Mouse (Mus musculus): ENCODE measurements around the gene Actc1.

Gene Actc1

GRCm38 (mm10) chr2:114052696-114053598 lies at the start of gene Actc1:
Actc1 (minus strand) TSS chr2:114053548.
- no peak for DNase-seq

DNA sequence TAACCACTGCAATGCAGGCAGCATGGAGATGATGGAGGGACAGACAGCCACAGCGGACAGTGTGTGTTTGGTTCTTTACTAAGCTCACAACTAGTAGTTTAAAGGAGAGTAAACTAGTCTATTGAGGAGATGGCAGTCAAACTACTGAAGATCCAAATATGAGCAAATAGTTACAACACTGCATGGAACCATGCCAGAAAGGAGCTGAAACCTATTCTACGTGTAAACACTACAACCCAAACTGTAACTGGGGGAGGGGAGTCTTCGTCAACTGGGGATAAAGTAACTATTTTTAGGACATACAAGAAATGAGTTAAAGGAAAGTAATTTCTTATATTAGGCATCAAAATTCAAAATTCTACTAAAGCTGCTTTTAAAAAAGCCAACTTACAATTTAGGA lies 49.1 kb upstream of the Actc1 start:
- DNase-seq, result no peak

DNA sequence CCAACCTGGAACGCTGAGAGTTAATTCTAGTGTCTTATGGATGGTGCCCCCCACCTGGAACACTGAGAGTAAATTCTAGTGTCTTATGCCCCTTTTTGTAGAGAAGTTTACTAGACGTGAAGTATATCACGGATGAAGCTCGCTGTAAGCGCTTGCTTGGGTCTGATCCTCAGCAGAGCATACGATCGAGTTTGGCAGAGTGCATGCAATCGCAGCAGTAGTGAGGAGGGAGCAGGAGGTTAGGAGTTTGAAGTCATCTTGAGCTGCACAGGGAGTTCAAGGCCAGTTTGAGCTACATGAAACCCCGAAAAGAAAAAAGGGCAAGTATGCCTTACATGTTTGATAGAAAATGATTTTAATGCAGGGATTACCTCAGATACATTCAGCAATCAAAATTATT lies 47.5 kb upstream of the Actc1 start:
- no peak for DNase-seq

DNA sequence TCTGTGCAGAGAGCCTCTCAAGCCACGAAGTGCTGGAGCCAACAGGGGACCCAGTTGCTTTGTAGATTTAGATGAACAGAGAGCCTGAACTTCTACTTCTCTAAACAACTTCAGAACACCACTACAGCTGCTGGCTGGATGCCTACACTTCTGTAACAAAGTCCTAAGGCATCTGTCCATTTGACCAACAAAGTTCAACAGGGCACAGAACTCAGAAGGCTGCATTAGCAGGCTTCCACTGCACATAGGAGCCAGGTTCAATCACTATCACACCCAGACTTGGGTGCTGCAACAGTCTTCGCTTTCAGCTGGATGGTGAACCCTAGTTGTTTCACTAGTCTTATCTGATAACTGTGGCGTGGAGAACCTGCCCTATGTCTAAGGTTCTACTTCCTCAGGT lies 46.5 kb upstream of the Actc1 start:
- DNase-seq, result no peak

DNA sequence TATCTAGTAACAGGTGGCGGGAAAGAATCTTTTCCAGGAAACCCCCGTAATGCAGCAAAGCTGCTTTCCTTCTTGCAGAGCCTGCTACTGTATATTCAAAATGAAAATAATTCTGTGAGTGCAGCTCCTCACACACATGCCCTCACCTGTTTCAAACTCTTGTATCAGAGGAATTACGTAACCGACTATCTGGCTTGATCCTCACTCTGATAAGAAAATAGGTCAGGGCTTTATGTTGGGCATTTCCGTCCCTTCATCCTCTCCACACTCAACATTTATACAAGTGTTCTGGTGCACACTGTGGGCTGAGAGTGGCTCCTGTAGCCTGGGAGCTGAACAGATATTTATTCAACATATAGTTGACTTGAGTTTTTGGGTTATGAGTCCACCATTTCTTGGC lies 45.8 kb upstream of the Actc1 start:
- DNase-seq, result no peak

GRCm38 (mm10) chr2:114097627-114098026 lies 44.3 kb upstream of the Actc1 start:
- no peak for DNase-seq

DNA sequence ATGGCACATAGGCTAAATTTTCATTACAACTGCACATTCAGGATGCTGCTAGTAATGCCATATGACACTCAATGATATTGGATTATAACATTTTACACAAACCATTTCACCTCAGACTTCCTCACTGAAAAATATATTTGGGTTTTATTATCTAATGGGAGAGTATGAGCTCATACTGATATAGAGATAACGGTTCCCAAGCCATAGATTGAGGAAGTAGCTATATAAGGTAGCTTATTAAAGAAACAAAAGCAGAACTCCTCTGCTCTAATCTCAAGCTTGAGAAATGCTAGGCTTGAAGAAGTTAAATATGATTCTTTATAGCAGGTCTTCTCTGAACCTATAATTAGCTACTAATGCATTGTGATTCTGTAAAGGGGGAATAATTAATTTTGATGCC lies 43.2 kb upstream of the Actc1 start:
- DNase-seq, result no peak

GRCm38 (mm10) chr2:114095348-114095747 lies 42.0 kb upstream of the Actc1 start:
- DNase-seq, result peak; percentile 24

DNA sequence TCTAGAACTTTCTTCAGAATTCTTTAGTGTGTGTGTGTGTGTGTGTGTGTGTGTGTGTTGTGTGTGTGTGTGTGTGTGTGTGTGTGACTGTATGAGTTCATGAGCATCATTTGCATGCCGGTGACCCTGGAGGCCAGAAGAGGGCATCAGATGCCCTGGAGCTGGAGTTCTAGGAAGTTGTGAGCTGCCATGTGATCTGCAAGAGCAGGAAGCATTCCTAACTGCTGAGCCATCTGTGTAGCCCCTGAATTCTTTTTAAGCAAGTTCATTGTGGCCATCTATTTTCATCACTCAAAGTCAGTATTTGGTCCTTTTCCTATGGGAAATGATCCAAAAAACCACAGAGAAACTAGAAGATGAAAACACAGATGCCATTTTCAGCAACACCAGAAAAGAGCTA lies 41.3 kb upstream of the Actc1 start:
- DNase-seq, result no peak

DNA sequence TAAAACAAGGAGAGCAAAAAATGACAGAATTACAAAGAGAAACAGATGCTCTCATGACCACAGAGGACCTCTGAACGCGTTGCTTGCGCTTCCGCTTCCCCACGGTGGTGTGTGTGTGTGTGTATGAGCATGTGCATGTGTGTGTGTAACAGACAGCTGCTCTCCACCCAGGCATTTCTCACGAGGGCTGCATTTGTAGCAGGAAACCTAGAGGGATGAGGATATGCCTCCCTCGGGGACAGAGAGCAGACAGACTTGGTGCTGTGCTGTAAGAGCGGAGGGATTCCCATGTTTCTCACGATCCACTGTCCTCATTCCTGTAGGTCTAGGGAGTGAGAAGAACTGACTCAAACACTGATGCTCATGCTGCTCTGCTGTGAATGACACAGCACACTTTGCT lies 40.2 kb upstream of the Actc1 start:
- DNase-seq, result no peak

- no peak for DNase-seq
These were observed 36.5 kb upstream of the Actc1 start for GRCm38 (mm10) chr2:114089862-114090261.

DNA sequence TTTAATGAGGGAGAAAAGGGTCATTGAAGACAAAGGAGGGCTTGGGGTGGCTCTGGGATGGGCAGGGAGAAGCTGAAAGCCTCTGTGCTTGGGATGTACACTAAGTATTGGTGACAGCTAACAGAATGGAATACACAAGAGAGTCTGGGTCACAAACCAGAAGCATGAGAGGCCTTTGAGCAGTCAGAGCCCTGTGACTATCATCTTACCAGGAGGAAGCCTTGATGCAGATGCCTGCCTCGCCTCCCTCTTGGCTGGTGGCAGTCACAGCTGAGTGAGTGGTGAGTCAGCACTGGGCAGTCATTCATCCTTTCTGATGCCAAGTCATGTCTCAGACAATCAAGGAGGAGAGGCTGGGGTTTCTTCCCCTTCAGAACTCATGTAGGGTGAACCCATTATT lies 33.9 kb upstream of the Actc1 start:
- no peak for DNase-seq

- no peak for DNase-seq
These were observed 18.5 kb upstream of the Actc1 start for GRCm38 (mm10) chr2:114071876-114072275.

DNA sequence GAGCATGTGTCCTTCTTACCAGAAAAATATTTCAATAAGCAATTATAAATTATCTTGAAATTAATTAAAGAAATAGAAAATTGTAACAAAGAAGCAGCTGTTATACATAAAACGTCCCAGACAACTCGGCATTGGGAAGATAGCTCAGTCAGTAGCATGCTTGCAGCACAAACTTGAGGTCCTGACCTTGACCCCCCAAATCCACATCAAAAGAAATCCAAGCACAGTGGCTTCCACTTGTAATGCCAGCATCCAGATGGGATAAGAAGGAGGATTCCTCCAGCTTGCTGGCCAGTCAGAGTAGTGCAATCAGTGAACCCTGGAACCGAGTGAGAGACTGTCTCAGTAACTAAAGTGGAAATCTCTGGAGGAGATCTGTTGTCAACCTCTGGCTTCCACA lies 12.9 kb upstream of the Actc1 start:
- no peak for DNase-seq

- DNase-seq, result no peak
These were observed 10.7 kb upstream of the Actc1 start for GRCm38 (mm10) chr2:114064004-114064403.

DNA sequence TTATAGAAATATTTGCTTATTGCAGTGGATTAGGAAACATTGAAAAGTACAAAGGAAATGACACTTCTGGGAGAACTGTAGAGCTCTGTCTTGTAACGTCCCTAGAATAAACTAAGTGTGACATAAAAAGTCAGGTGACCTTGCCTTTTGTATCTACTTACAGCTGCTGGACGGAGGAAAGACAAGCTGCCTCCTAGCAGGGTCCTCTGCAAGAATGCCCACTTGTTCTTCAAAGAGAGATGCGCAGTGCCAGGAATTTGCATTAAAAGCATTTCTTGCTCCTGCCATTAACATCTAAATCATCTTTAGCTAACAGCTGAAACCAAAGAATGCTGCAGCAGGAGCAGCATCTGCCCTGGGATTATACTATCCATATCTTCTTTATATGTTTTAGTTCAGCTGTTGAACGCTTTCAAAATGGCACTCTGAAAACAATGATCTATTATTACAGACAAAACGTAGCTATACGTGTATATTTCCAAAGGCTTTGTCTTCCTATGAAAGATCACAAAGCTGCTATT lies 6.8 kb upstream of the Actc1 start:
- no peak for DNase-seq

DNA sequence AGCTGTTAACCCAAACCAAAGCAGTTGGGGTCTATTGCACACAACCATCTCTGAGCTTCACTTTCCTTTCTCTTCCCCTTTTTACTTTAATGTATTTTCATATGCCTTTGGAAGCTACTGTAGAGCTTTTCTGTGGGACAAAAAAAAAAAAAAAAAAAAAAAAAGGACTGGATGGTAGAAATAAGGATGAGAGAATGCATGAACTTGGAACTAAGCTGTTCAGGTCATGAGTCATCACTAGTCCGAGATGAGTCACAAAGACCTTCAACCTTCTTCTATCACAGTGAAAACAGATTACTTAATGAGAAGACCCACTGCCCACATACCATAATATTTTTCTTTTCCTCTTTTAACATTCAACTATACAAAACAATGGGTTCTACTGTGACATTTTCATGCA lies 6.3 kb upstream of the Actc1 start:
- DNase-seq, result no peak

- DNase-seq, result no peak
These were observed 5.0 kb upstream of the Actc1 start for GRCm38 (mm10) chr2:114058226-114058796.

- DNase-seq, result no peak
These were observed 4.0 kb upstream of the Actc1 start for GRCm38 (mm10) chr2:114057303-114057853.

DNA sequence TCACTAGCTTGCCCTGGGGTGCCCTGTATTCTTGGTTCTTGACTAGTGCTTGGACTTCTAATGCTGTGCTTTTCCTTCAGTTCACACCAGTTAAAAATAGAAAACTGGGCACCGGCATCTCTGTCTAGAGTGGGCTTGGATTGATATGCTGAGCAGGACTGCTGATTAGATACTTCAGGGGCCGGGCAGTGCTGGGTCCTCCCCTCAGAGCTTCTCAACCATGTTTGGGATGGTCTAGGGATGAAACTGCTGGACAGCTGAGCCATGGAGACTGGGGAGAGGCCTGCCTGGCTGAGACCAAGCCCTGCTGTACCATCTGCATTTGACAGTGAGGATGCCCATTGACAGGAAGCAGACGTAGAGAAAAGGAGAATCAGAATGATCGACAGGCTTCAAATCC lies 781 bp upstream of the Actc1 start:
- DNase-seq, result no peak

GRCm38 (mm10) chr2:114051871-114052241 lies 1.5 kb downstream of the Actc1 start:
- no peak for DNase-seq

DNA sequence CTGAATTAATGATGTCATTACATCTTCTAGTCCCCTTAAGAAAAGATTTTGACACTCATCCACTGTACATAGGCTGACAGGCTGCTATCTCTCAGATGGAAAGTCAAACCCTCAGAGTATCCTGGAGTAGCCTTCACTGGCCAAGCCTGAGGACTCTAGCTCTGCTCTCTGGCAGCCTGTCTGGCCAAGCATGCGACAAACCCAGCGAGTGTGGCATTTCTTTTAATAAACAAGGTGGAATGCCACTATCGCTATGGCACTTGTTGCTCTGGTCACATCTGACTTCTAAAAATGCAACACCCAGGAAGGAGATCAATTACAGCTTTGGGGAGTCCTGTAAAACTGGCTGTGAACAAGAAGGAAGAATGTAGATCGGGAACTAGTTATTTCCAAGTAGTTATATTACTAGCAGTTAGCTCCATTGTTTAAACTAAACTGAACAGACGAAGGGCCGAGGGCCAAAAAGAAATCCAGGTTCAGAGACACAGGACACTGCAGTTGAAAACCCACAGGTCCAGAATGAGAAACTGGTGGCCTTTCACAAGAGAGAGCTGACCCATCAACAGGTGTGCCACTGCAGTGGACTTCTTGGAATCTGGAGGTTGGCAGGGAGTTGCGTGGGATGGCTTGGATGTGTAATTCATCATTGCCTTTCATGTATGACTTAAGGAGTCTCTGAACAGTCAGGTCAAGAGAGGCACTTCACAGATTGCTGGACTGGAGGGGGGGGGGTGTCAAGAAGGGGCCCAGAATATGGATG lies 2.1 kb downstream of the Actc1 start:
- no peak for DNase-seq

- DNase-seq, result no peak
These were observed 3.2 kb downstream of the Actc1 start for GRCm38 (mm10) chr2:114050150-114050549.
